In the genomic region with DNA sequence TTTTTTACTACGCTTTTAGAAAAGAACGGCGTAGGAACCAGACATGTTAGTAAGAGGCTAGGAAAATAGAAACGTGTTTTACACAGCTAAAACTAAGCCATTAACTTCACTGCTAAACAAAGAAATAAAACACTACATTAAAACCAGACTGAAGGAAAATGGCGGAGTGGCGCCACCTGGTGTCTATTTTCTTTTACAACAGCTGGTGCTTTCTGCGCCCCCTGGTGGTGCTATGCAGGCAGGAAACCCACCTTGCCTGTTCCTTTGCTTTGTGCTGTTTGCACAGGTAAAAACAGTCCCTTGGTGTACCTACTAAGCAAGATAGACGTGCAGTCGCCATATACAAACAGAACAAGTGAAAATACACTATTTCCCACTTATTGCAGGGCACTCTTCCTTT, we compare ENCODE assay signal across 10 mouse cellular contexts.
A peak's percentile ranks its signal among the peaks of the same experiment; 100 is the strongest.
DNase-seq lines count a peak whose midpoint lies in the region; ATAC-seq and TF ChIP-seq lines count a peak whose summit lies in the region.
"Had no signal": no experiment of that assay in that cellular context is flagged by ENCODE, and none has a peak within 500 bp of the region (broad histone marks: within the 10 kb centered on the region; RNA-seq: fewer than 3 reads in every experiment).

No protein-coding gene starts in this region.

- no peak for ATAC-seq in hindbrain, embryonic 14.5 days (ENCODE audit: low FRiP score)
- ATAC-seq in hindbrain, embryonic 16.5 days = no peak
- no peak for ATAC-seq in hindbrain, postnatal 0 days

- DNase-seq in hindbrain, embryonic 14.5 days (ENCODE audit: low spot score) = peak; percentile 89
- DNase-seq in adrenal gland, adult 2 months = peak; percentile 55
- DNase-seq in embryo, embryonic 11 days = peak; percentile 82
- DNase-seq in hindbrain, postnatal 0 days (ENCODE audit: low spot score) = peak; percentile 90
- peak; percentile 55 to 68 for DNase-seq in left cerebral cortex, postnatal 36 days (ENCODE audit: low spot score in 2 of 2)
- peak; percentile 68 for DNase-seq in ovary, postnatal 14 days (ENCODE audit: low spot score)
- DNase-seq in thymus, postnatal 25 days = peak; percentile 63

- intact Hi-C loops in left cerebral cortex, postnatal 36 days (cut with DNase I) = loop anchor here (1.0 to 5.0 kb wide), 3 partner anchors 129 to 258 kb away; no protein-coding TSS in a partner anchor

- H3K27me3 ChIP-seq in hindbrain, embryonic 14.5 days (ENCODE audit: control insufficient read depth, insufficient read depth, low read length) = no peaks in the 10 kb centered on the region
- H3K27me3 ChIP-seq in hindbrain, embryonic 16.5 days (replicated peaks; ENCODE audit: control insufficient read depth, insufficient read depth, low read length) = no peaks in the 10 kb centered on the region
- no peaks in the 10 kb centered on the region for H3K27me3 ChIP-seq in hindbrain, postnatal 0 days (ENCODE audit: insufficient read depth, low read length)

- peak; percentile 100 for TF ChIP-seq CTCF in hindbrain, postnatal 0 days (IDR thresholded peaks at IDR 0.05; ENCODE audit: low read depth)

- H3K9ac ChIP-seq in hindbrain, embryonic 14.5 days = no peak overlapping the region
- H3K9ac ChIP-seq in hindbrain, embryonic 16.5 days (ENCODE audit: low read depth, low read length) = no peak overlapping the region
- no peak overlapping the region for H3K9ac ChIP-seq in hindbrain, postnatal 0 days (replicated peaks; ENCODE audit: low read length)

- H3K27ac ChIP-seq in hindbrain, embryonic 14.5 days = no peak overlapping the region
- H3K27ac ChIP-seq in hindbrain, embryonic 16.5 days (ENCODE audit: low read depth, low read length) = no peak overlapping the region
- no peak overlapping the region for H3K27ac ChIP-seq in hindbrain, postnatal 0 days

- 34% methylated on average over 9 of the region's 9 CpGs for WGBS in hindbrain, embryonic 14.5 days
- 36% methylated on average over 9 of the region's 9 CpGs for WGBS in hindbrain, embryonic 16.5 days
- 31% methylated on average over 9 of the region's 9 CpGs for WGBS in hindbrain, postnatal 0 days

- H3K9me3 ChIP-seq in hindbrain, embryonic 14.5 days (ENCODE audit: control insufficient read depth, low read length) = no peaks in the 10 kb centered on the region
- H3K9me3 ChIP-seq in hindbrain, embryonic 16.5 days (ENCODE audit: control insufficient read depth, low read length) = no peaks in the 10 kb centered on the region
- H3K9me3 ChIP-seq in hindbrain, postnatal 0 days (ENCODE audit: low read length) = no peaks in the 10 kb centered on the region

- no peak overlapping the region for H3K4me3 ChIP-seq in hindbrain, embryonic 14.5 days (replicated peaks; ENCODE audit: low read length)
- H3K4me3 ChIP-seq in hindbrain, embryonic 16.5 days (ENCODE audit: low read length) = no peak overlapping the region
- no peak overlapping the region for H3K4me3 ChIP-seq in hindbrain, postnatal 0 days (ENCODE audit: low read length)
- H3K4me3 ChIP-seq: erythroblast, embryonic 14.5 days; myocyte had no signal

- H3K4me2 ChIP-seq in hindbrain, embryonic 14.5 days (replicated peaks) = no peak overlapping the region
- no peak overlapping the region for H3K4me2 ChIP-seq in hindbrain, embryonic 16.5 days (ENCODE audit: low read length)
- no peak overlapping the region for H3K4me2 ChIP-seq in hindbrain, postnatal 0 days (ENCODE audit: low read depth, low read length)

- H3K36me3 ChIP-seq in hindbrain, embryonic 14.5 days (replicated peaks; ENCODE audit: control insufficient read depth, insufficient read depth) = no peaks in the 10 kb centered on the region
- H3K36me3 ChIP-seq in hindbrain, embryonic 16.5 days (ENCODE audit: control insufficient read depth, insufficient read depth, low read length) = no peaks in the 10 kb centered on the region
- no peaks in the 10 kb centered on the region for H3K36me3 ChIP-seq in hindbrain, postnatal 0 days (ENCODE audit: insufficient read depth, low read length)

- H3K4me1 ChIP-seq in hindbrain, embryonic 14.5 days (replicated peaks; ENCODE audit: control insufficient read depth, insufficient read depth, low read length) = peaks cover 23% of the 10 kb centered on the region
- H3K4me1 ChIP-seq in hindbrain, embryonic 16.5 days (ENCODE audit: control insufficient read depth, insufficient read depth, low read depth, low read length) = peaks cover 2% of the 10 kb centered on the region
- peaks cover 6% of the 10 kb centered on the region; the same call in 1 of the 2 replicates for H3K4me1 ChIP-seq in hindbrain, postnatal 0 days (ENCODE audit: insufficient read depth, low read length)
